Mouse (Mus musculus): ENCODE results near the gene Gtpbp6.
A peak's percentile ranks its signal among the peaks of the same experiment; 100 is the strongest.
"Not testable (repeated sequence)": the region's sequence is repeated elsewhere in the genome, so short reads cannot be mapped to it uniquely, and the experiment has no call there.

Gene Gtpbp6

GRCm38 (mm10) chr5:110107581-110108304 is at the start of gene Gtpbp6:
TSS of gene Gtpbp6 (minus strand) at chr5:110108197.
- peak; percentile 94 to 95 for DNase-seq (ENCODE audit: low spot score in 2 of 2)

- DNase-seq (ENCODE audit: low spot score in 2 of 2) = no peak
Observed at GRCm38 (mm10) chr5:110143007-110143406, 35.0 kb upstream of the Gtpbp6 start.

GRCm38 (mm10) chr5:110142309-110142708 is 34.3 kb upstream of the Gtpbp6 start:
- no peak for DNase-seq (ENCODE audit: low spot score in 2 of 2)

- no peak for DNase-seq (ENCODE audit: low spot score in 2 of 2)
Observed at GRCm38 (mm10) chr5:110140424-110140823, 32.4 kb upstream of the Gtpbp6 start.

- no peak for DNase-seq (ENCODE audit: low spot score in 2 of 2)
Observed at GRCm38 (mm10) chr5:110139325-110139724, 31.3 kb upstream of the Gtpbp6 start.

GRCm38 (mm10) chr5:110137816-110138215 is 29.8 kb upstream of the Gtpbp6 start:
- no peak for DNase-seq (ENCODE audit: low spot score in 2 of 2)

GRCm38 (mm10) chr5:110136087-110136464 is 28.1 kb upstream of the Gtpbp6 start:
- DNase-seq (ENCODE audit: low spot score in 2 of 2) = no peak

- peak; percentile 100 for DNase-seq (ENCODE audit: low spot score in 2 of 2)
Observed at GRCm38 (mm10) chr5:110135293-110136086, 27.5 kb upstream of the Gtpbp6 start, which contains the start of gene Chfr. TSS of gene Chfr (plus strand) at chr5:110135842.

GRCm38 (mm10) chr5:110122380-110122779 is 14.4 kb upstream of the Gtpbp6 start:
- DNase-seq (ENCODE audit: low spot score in 2 of 2) = not testable (repeated sequence)

- peak; percentile 80 to 91 for DNase-seq (ENCODE audit: low spot score in 2 of 2)
Observed at GRCm38 (mm10) chr5:110109991-110110441, 2.0 kb upstream of the Gtpbp6 start, which contains the start of gene Zfp605. TSS of gene Zfp605 (plus strand) at chr5:110110092.

- no peak for DNase-seq (ENCODE audit: low spot score in 2 of 2)
Observed at GRCm38 (mm10) chr5:110108305-110108628, 270 bp upstream of the Gtpbp6 start.

GRCm38 (mm10) chr5:110106901-110107564 is 964 bp downstream of the Gtpbp6 start:
- peak; percentile 37 to 73 for DNase-seq (ENCODE audit: low spot score in 2 of 2)

GRCm38 (mm10) chr5:110106140-110106871 is 1.7 kb downstream of the Gtpbp6 start:
- no peak for DNase-seq (ENCODE audit: low spot score in 2 of 2)

GRCm38 (mm10) chr5:110104616-110105380 is 3.2 kb downstream of the Gtpbp6 start:
- DNase-seq (ENCODE audit: low spot score in 2 of 2) = no peak

GRCm38 (mm10) chr5:110103901-110104615 is 3.9 kb downstream of the Gtpbp6 start:
- no peak for DNase-seq (ENCODE audit: low spot score in 2 of 2)

GRCm38 (mm10) chr5:110102853-110103625 is 5.0 kb downstream of the Gtpbp6 start:
- DNase-seq (ENCODE audit: low spot score in 2 of 2) = no peak

- DNase-seq (ENCODE audit: low spot score in 2 of 2) = no peak
Observed at GRCm38 (mm10) chr5:110102429-110102828, 5.6 kb downstream of the Gtpbp6 start.

GRCm38 (mm10) chr5:110101716-110102347 is 6.2 kb downstream of the Gtpbp6 start:
- DNase-seq (ENCODE audit: low spot score in 2 of 2) = peak in 1 of 2 experiments; percentile 70
